Mouse (Mus musculus) limb, embryonic 14.5 days (tissue): Measurements from ENCODE around the gene Bcl3. TPM values are rescaled to one million over a fixed set of nuclear protein-coding genes. Genes with fewer than 3 reads are reported as not detected.

ENCODE experiments used
- ATAC-seq: fragments of 200-750 bp; cut with Nextera tagmentation; 2 replicates; pipeline ENCODE4 v1.8.0; 2017; ENCODE audit warnings: low read depth, moderate number of reproducible peaks, moderate TSS enrichment; ENCODE audit not compliant: low FRiP score
- DNase-seq: peaks from one replicate; pipeline ENCODE4 v3.0.0-alpha.2; 2015; ENCODE audit warnings: low spot score
- H3K27ac ChIP-seq: fragments of 300-500 bp; sonication (generic); replicated peaks from 2 replicates; pipeline ENCODE4 v1.5.1; 2014; ENCODE audit warnings: low read depth, mild to moderate bottlenecking, low read length, moderate library complexity, mixed read lengths
- H3K27me3 ChIP-seq: fragments of 300-500 bp; sonication (generic); 2 replicates; pipeline ENCODE4 v1.6.1; 2014; ENCODE audit warnings: low read length, mixed read lengths; ENCODE audit not compliant: control insufficient read depth, insufficient read depth
- H3K36me3 ChIP-seq: fragments of 300-500 bp; sonication (generic); 2 replicates; pipeline ENCODE4 v1.6.1; 2014; ENCODE audit warnings: mild to moderate bottlenecking, low read length, moderate library complexity, mixed read lengths; ENCODE audit not compliant: control insufficient read depth, insufficient read depth
- H3K4me1 ChIP-seq: fragments of 300-500 bp; sonication (generic); 2 replicates; pipeline ENCODE4 v1.6.1; 2014; ENCODE audit warnings: antibody characterized with exemption, low read length, mixed read lengths; ENCODE audit not compliant: control insufficient read depth, insufficient read depth
- H3K4me2 ChIP-seq: fragments of 300-500 bp; sonication (generic); replicated peaks from 2 replicates; pipeline ENCODE4 v1.6.1; 2014; ENCODE audit warnings: low read depth, mild to moderate bottlenecking, low read length, moderate library complexity; ENCODE audit not compliant: severe bottlenecking
- H3K4me3 ChIP-seq: fragments of 300-500 bp; sonication (generic); replicated peaks from 2 replicates; pipeline ENCODE4 v1.5.1; 2014; ENCODE audit warnings: low read length
- H3K9ac ChIP-seq: fragments of 300-500 bp; sonication (generic); 2 replicates; pipeline ENCODE4 v1.6.1; 2014; ENCODE audit warnings: mild to moderate bottlenecking, low read depth, low read length, moderate library complexity; ENCODE audit not compliant: severe bottlenecking
- H3K9me3 ChIP-seq: fragments of 300-500 bp; sonication (generic); 2 replicates; pipeline ENCODE4 v1.6.1; 2016; ENCODE audit warnings: low read length; ENCODE audit not compliant: control insufficient read depth
- POLR2A ChIP-seq: fragments of 200-500 bp; IDR thresholded peaks from 2 replicates; pipeline ENCODE4 v1.8.0; 2012; ENCODE audit warnings: inconsistent platforms, mild to moderate bottlenecking, moderate library complexity, borderline replicate concordance; ENCODE audit not compliant: insufficient read depth, insufficient read length; ENCODE audit errors: extremely low read depth
- WGBS: fragments of 180-500 bp; shearing (Covaris S2); extraction: QIAGEN DNeasy Blood & Tissue Kit; methylation state at CpG from one replicate; pipeline ENCODE4 v1.1.7; 2014; 5-methylcytosine and 5-hydroxymethylcytosine counted together
- polyA plus RNA-seq, 2 experiments: library from polyadenylated mRNA; depleted of rRNA in 1 of 2; stranded (reverse) in 1 of 2; unstranded in 1 of 2; fragments of >200 nt; fragmentation: Nextera tagmentation in 1 of 2; extraction: Ambion mirVana in 1 of 2; gene quantifications; 2 replicates each; pipeline versions ENCODE4 v1.2.1 to v1.2.3; 2012 to 2014

Bcl3 gene
- polyA plus RNA-seq, 2 experiments = 4.7 to 5.5 TPM

DNA sequence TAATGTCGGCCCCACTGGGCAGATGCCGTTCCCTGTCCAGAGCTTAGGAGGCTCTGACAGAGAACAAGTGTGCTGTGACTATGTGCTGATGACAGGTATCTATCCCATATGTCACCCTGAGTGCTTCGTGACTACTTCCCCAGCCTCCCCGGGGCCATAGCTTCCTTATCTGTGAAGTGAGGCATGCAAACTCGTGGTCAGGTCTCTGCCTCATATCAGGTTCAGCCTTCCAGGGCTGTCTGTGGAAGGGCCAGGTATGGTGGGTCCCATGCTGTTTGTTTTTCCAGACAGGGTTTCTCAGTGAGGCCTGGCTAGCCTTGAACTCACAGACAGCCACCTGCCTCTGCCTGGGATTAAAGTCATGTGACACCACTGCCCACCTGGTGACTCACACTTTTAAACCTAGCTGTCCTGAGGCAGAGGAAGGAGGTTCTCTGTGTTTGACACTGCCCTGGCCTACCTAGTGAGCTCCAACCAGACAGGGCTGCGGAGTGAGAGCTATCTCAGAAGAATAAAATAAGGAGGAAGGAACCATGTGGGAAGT, 8.9 kb downstream of the Bcl3 start:
- TF ChIP-seq POLR2A = no peak
- peaks cover 38% of the 10 kb centered on the region for H3K27me3 ChIP-seq
- 75% methylated on average over 6 of the region's 6 CpGs for WGBS
- H3K9me3 ChIP-seq = no peaks in the 10 kb centered on the region
- H3K4me3 ChIP-seq = no peak overlapping the region
- no peak overlapping the region for H3K27ac ChIP-seq
- no peaks in the 10 kb centered on the region for H3K36me3 ChIP-seq
- H3K4me2 ChIP-seq = no peak overlapping the region
- no peak overlapping the region for H3K9ac ChIP-seq
- DNase-seq (no peak), ATAC-seq (no peak)
- peaks cover 24% of the 10 kb centered on the region for H3K4me1 ChIP-seq

DNA sequence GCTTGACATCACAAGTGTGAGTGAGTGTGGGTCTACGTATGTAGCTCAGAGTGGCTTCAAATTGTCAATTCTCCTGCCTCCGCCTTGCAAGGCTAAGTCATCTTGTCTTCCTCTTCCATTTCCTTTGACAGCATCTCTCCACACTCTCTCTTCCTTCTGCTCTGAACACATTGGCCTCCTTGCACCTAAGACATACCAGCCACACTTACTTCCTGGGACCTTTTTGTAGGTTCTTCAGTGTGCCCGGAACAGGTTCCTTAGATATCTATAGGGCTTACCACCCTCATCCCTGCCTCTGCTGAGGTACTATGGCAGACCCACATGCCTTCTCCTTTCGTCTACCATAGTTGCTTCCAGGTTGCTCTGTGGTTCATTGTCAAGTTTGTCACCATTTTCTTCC, 9.4 kb downstream of the Bcl3 start:
- WGBS = 84% methylated on average over 4 of the region's 4 CpGs
- Histone ChIP-seq H3K27ac (no peak overlapping the region), H3K36me3 (no peaks in the 10 kb centered on the region), H3K4me3 (no peak overlapping the region), H3K9ac (no peak overlapping the region), H3K4me1 (peaks cover 24% of the 10 kb centered on the region), H3K4me2 (no peak overlapping the region), H3K9me3 (no peaks in the 10 kb centered on the region), H3K27me3 (peaks cover 43% of the 10 kb centered on the region)
- no peak for DNase-seq
- ATAC-seq = no peak
- no peak for TF ChIP-seq POLR2A

DNA sequence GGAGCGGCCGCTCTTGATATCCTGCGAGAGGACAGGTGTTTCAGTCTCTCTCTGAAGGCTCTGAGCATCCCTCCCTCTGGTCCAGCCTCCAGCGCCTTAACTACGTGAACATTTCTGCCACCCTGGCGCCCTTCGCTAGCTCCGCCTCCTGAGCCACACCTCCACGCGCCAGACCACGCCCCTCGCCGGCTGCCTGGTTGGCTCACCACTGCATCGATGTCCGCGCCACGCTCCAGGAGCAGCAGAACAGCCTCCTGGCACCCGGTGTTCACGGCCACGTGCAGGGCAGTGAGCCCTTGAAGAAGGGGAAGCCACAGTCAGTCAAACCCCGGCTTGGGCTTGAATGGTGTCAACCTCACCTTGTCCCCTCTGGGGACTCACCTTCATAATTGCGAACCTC, 11.5 kb downstream of the Bcl3 start:
- WGBS = 4% methylated on average over 22 of the region's 22 CpGs
- no peak for DNase-seq
- Histone ChIP-seq H3K9ac (no peak overlapping the region), H3K9me3 (no peaks in the 10 kb centered on the region), H3K4me2 (peak overlapping the region; percentile 35), H3K4me1 (peaks cover 13% of the 10 kb centered on the region; the same call in 1 of the 2 replicates), H3K4me3 (peak overlapping the region; percentile 18), H3K36me3 (no peaks in the 10 kb centered on the region), H3K27ac (no peak overlapping the region), H3K27me3 (peaks cover 45% of the 10 kb centered on the region)
- no peak for ATAC-seq
- TF ChIP-seq POLR2A = no peak

DNA sequence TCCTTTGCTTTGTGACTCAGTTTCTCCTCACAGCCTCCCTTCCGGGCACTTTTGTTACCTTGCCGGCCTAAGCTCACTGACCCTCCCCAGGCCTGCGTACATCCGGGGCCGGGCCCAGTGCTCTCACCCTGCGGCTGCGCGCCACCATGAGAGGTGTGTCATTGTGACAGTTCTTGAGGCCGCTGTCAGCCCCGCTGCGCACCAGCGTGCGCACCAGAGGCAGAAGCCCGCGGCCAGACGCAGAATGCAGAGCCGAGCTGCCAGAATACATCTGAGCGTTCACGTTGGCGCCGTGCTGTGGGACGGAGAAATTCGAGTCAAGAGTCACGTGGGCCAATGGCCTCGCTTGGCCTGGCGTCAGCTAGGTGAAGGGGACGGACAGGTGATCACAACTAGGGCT, 13.2 kb downstream of the Bcl3 start:
- Histone ChIP-seq H3K4me1 (peaks cover 8% of the 10 kb centered on the region; the same call in 1 of the 2 replicates), H3K36me3 (no peaks in the 10 kb centered on the region), H3K9me3 (no peaks in the 10 kb centered on the region), H3K27me3 (peaks cover 45% of the 10 kb centered on the region), H3K9ac (no peak overlapping the region), H3K27ac (no peak overlapping the region), H3K4me2 (peak overlapping the region; percentile 35), H3K4me3 (peak overlapping the region; percentile 26)
- 5% methylated on average over 27 of the region's 27 CpGs for WGBS
- ATAC-seq = peak; percentile 38
- DNase-seq = no peak
- no peak for TF ChIP-seq POLR2A

DNA sequence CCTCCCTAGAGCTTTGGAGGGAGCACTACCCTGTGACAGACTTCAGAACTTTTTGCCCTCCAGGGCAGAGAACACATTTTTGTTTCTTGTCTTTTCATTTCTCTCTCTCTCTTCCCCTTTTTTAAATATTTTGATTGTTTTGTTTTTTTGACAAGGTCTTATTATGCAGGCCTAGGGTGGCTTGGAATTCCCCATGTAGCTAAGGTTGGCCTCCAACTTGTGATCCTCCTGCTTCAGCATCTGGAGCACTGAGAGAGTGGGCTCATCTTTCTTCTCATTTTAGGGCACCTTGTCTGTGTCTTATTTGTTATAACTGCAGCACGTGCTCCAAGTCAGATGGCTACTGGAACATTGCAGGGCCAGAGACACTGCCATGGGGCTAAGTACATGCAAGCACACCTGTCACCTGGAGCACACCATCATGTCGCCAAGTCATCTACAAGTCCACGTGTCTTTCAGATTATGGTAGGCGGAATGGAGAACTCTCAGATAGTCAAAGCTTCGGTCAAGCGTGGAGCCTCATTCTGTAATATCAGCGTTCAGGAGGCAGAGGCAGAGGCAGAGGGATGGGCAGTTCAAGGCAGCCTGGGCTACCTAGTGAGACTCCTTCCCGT, 16.1 kb downstream of the Bcl3 start:
- H3K4me2 ChIP-seq = no peak overlapping the region
- no peak overlapping the region for H3K9ac ChIP-seq
- H3K9me3 ChIP-seq = no peaks in the 10 kb centered on the region
- peaks cover 8% of the 10 kb centered on the region; the same call in 1 of the 2 replicates for H3K4me1 ChIP-seq
- no peak for TF ChIP-seq POLR2A
- DNase-seq (no peak), ATAC-seq (no peak)
- 82% methylated on average over 8 of the region's 8 CpGs for WGBS
- no peaks in the 10 kb centered on the region for H3K36me3 ChIP-seq
- H3K27me3 ChIP-seq = peaks cover 34% of the 10 kb centered on the region
- H3K4me3 ChIP-seq = no peak overlapping the region
- no peak overlapping the region for H3K27ac ChIP-seq

DNA sequence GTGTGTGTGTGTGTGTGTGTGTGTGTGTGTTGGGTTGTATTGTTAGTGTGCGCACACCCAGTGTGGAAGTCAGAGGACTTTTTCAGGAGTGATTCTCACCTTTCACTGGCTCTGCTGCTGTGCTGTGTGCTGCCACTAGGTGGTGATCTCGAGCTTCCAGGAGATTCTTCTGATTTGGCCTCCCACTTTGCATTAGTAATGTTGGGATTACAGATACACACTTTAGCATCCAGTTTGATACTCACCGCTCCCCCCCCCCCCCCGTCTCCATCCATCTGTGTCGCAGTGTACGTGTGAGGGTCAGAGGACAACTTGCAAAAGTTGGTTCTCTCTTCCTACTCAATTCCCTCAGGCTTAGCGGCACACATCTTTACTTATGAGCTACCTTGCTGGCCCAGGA, 19.6 kb downstream of the Bcl3 start:
- Histone ChIP-seq H3K27ac (no peak overlapping the region), H3K4me3 (no peak overlapping the region), H3K4me1 (no peaks in the 10 kb centered on the region), H3K36me3 (no peaks in the 10 kb centered on the region), H3K27me3 (no peaks in the 10 kb centered on the region), H3K4me2 (no peak overlapping the region), H3K9me3 (no peaks in the 10 kb centered on the region), H3K9ac (no peak overlapping the region)
- DNase-seq = peak; percentile 63
- no peak for ATAC-seq
- WGBS = 20% methylated on average over 7 of the region's 7 CpGs
- TF ChIP-seq POLR2A = peak; percentile 26; the same call in 1 of the 2 replicates
